22 mouse cellular contexts compared by ENCODE assay signal in genomic region chr13:29688851-29689250, GRCm38 (mm10).
DNase-seq lines count a peak whose midpoint lies in the region; ATAC-seq and TF ChIP-seq lines count a peak whose summit lies in the region.
"Had no signal": no experiment of that assay in that cellular context is flagged by ENCODE, and none has a peak within 500 bp of the region (broad histone marks: within the 10 kb centered on the region; RNA-seq: fewer than 3 reads in every experiment).

No protein-coding gene starts in this region.

- TF ChIP-seq POLR2A in kidney, adult 2 months (IDR thresholded peaks at IDR 0.05; ENCODE audit: low read depth, low read length), result no peak

- no peak for ATAC-seq in kidney, embryonic 15.5 days (replicated peaks; ENCODE audit: low FRiP score)
- no peak for ATAC-seq in forebrain, embryonic 16.5 days
- ATAC-seq: activated CD4-positive, CD25-positive, alpha-beta regulatory T cell, adult 4 months; hindbrain, embryonic 16.5 days; Patski had no signal

- no peaks in the 10 kb centered on the region for H3K27me3 ChIP-seq in kidney, adult 2 months (replicated peaks; ENCODE audit: control insufficient read depth, insufficient read depth, low read length)
- no peaks in the 10 kb centered on the region for H3K27me3 ChIP-seq in kidney, embryonic 15.5 days
- H3K27me3 ChIP-seq in forebrain, embryonic 16.5 days (replicated peaks; ENCODE audit: control insufficient read depth, insufficient read depth, low read length), result no peaks in the 10 kb centered on the region
- H3K27me3 ChIP-seq: CH12.LX; embryonic facial prominence, embryonic 13.5 days; forebrain, embryonic 12.5 days; heart, embryonic 12.5 days; hindbrain, embryonic 12.5 days; Patski had no signal

- peak overlapping the region; percentile 17 for H3K27ac ChIP-seq in kidney, adult 2 months (ENCODE audit: insufficient read depth, low read depth, low read length)
- H3K27ac ChIP-seq in kidney, embryonic 15.5 days, result peak overlapping the region; percentile 52; the same call in 1 of the 2 replicates
- H3K27ac ChIP-seq in forebrain, embryonic 16.5 days (ENCODE audit: low read length), result no peak overlapping the region
- H3K27ac ChIP-seq: embryonic facial prominence, embryonic 13.5 days; forebrain, embryonic 12.5 days; heart, adult 2 months; hindbrain, embryonic 12.5 days had no signal

- H3K4me3 ChIP-seq in kidney, adult 2 months (ENCODE audit: insufficient read depth, low read depth, low read length), result no peak overlapping the region
- H3K4me3 ChIP-seq in kidney, embryonic 15.5 days (replicated peaks), result no peak overlapping the region
- no peak overlapping the region for H3K4me3 ChIP-seq in forebrain, embryonic 16.5 days (replicated peaks; ENCODE audit: low read length)
- H3K4me3 ChIP-seq: embryonic facial prominence, embryonic 13.5 days; forebrain, embryonic 12.5 days; heart, adult 2 months; heart, embryonic 12.5 days; hindbrain, embryonic 12.5 days had no signal

- DNase-seq in kidney, adult 11 months, result peak; percentile 54
- DNase-seq in kidney, adult 2 months, result peak; percentile 82
- DNase-seq in kidney, postnatal 14 days, result peak; percentile 30
- no peak for DNase-seq in urinary bladder, adult 2 months (ENCODE audit: low spot score)
- no peak for DNase-seq in urinary bladder, postnatal 4 days (ENCODE audit: low spot score in 2 of 2)
- DNase-seq: adrenal gland, postnatal 14 days; cerebellum, adult 18-20 months; cerebellum, adult 9-11 months; cerebellum, postnatal 36 days; gastrocnemius, postnatal 10 days; heart, adult 2 months; heart, postnatal 36 days had no signal

- 44% methylated on average over 6 of the region's 6 CpGs for WGBS in kidney, adult 2 months
- 69% methylated on average over 6 of the region's 6 CpGs for WGBS in kidney, embryonic 15.5 days
- 88% methylated on average over 6 of the region's 6 CpGs for WGBS in forebrain, embryonic 16.5 days

- no peak overlapping the region for H3K9ac ChIP-seq in kidney, embryonic 15.5 days
- no peak overlapping the region for H3K9ac ChIP-seq in forebrain, embryonic 16.5 days (replicated peaks; ENCODE audit: low read depth, low read length)
- H3K9ac ChIP-seq: embryonic facial prominence, embryonic 13.5 days; forebrain, embryonic 12.5 days; heart, embryonic 12.5 days; hindbrain, embryonic 12.5 days had no signal

- H3K4me1 ChIP-seq in kidney, adult 2 months (ENCODE audit: control insufficient read depth, insufficient read depth, low read length), result 0 out of 2 replicates have a peak, but pooled peaks cover 3% of the 10 kb centered on the region
- H3K4me1 ChIP-seq in kidney, embryonic 15.5 days, result peaks cover 3% of the 10 kb centered on the region; the same call in 1 of the 2 replicates
- H3K4me1 ChIP-seq in forebrain, embryonic 16.5 days (replicated peaks; ENCODE audit: control insufficient read depth, insufficient read depth, low read length), result no peaks in the 10 kb centered on the region
- H3K4me1 ChIP-seq: embryonic facial prominence, embryonic 13.5 days; forebrain, embryonic 12.5 days; hindbrain, embryonic 12.5 days had no signal

- H3K9me3 ChIP-seq in kidney, embryonic 15.5 days (replicated peaks), result no peaks in the 10 kb centered on the region
- H3K9me3 ChIP-seq in forebrain, embryonic 16.5 days (ENCODE audit: control insufficient read depth, low read length), result no peaks in the 10 kb centered on the region
- H3K9me3 ChIP-seq: embryonic facial prominence, embryonic 13.5 days; forebrain, embryonic 12.5 days; heart, embryonic 12.5 days; hindbrain, embryonic 12.5 days had no signal

- no peak for TF ChIP-seq CTCF in kidney, adult 2 months (conservative IDR thresholded peaks at IDR 0.05; ENCODE audit: insufficient read depth, insufficient read length, low read depth, low read length)

- H3K4me2 ChIP-seq in kidney, embryonic 15.5 days, result 0 out of 2 replicates have a peak overlapping the region, but pooled peaks have one; percentile 12
- H3K4me2 ChIP-seq in forebrain, embryonic 16.5 days (ENCODE audit: low read length), result no peak overlapping the region
- H3K4me2 ChIP-seq: embryonic facial prominence, embryonic 13.5 days; forebrain, embryonic 12.5 days; heart, embryonic 12.5 days; hindbrain, embryonic 12.5 days had no signal

- no peaks in the 10 kb centered on the region for H3K36me3 ChIP-seq in kidney, adult 2 months (ENCODE audit: control insufficient read depth, insufficient read depth, low read length)
- 0 out of 2 replicates have a peak, but pooled peaks cover 2% of the 10 kb centered on the region for H3K36me3 ChIP-seq in kidney, embryonic 15.5 days
- H3K36me3 ChIP-seq in forebrain, embryonic 16.5 days (ENCODE audit: control insufficient read depth, insufficient read depth), result no peaks in the 10 kb centered on the region
- H3K36me3 ChIP-seq: embryonic facial prominence, embryonic 13.5 days; forebrain, embryonic 12.5 days; heart, embryonic 12.5 days; hindbrain, embryonic 12.5 days had no signal

Comparison
In these comparisons a context has a peak if more than half of its experiments do, and no peak if none do; other contexts are left out.
1. DNase-seq: peak in kidney, adult 11 months (single experiment), kidney, adult 2 months (single experiment) and kidney, postnatal 14 days (single experiment); none in urinary bladder, adult 2 months (single experiment) and urinary bladder, postnatal 4 days (0 of 2).